Mouse (Mus musculus): ENCODE results near the gene Eef1g.

- TF ChIP-seq POLR2A (IDR thresholded peaks at IDR 0.05; ENCODE audit: low read depth, low read length), result no peak
- no peak for TF ChIP-seq CTCF (IDR thresholded peaks at IDR 0.05; ENCODE audit: extremely low read depth, insufficient read depth, insufficient read length, insufficient replicate concordance)
These were observed 4.6 kb upstream of the Eef1g start for GRCm38 (mm10) chr19:8962256-8962655.
